Mouse (Mus musculus) colon, adult 2 months (tissue): Measurements from ENCODE around the gene Rnf208. TPM values are rescaled to one million over a fixed set of nuclear protein-coding genes. Genes with fewer than 3 reads are reported as not detected.

Source experiments
- polyA plus RNA-seq: library from polyadenylated mRNA; depleted of rRNA; stranded (reverse); fragments of >200 nt; gene quantifications from 2 replicates; pipeline ENCODE4 v1.2.3, GENCODE M21; 2012; rRNA removed

The Rnf208 gene
- polyA plus RNA-seq = 17.8 and 19.3 TPM in 2 replicates

DNA sequence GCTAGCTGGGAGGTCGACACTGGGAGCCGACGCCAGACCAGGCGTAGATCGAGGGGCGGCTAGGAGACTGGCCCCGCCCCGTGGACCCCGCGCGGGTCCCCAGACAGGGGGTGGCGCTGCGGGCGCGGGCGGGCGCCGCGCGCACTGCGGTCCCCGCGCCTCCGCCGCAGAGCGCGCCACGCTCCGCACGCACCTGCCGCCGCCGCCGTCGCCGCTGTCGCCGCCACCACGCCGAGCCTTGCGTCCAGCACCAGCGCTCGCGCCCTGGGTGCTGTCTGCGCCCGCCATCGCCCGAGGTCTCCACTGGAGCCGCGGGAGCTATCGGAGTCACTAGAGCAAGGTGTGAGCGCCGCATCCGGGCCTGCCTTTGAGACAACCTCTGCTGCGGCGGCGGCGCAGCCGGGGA, at the start of gene Rnf208, which contains the start of gene Cysrt1:
TSS of gene Rnf208 (plus strand) at position 155 of the 406 bp plus-strand sequence.
TSS of gene Cysrt1 (minus strand) at position 352 of the 406 bp plus-strand sequence.

DNA sequence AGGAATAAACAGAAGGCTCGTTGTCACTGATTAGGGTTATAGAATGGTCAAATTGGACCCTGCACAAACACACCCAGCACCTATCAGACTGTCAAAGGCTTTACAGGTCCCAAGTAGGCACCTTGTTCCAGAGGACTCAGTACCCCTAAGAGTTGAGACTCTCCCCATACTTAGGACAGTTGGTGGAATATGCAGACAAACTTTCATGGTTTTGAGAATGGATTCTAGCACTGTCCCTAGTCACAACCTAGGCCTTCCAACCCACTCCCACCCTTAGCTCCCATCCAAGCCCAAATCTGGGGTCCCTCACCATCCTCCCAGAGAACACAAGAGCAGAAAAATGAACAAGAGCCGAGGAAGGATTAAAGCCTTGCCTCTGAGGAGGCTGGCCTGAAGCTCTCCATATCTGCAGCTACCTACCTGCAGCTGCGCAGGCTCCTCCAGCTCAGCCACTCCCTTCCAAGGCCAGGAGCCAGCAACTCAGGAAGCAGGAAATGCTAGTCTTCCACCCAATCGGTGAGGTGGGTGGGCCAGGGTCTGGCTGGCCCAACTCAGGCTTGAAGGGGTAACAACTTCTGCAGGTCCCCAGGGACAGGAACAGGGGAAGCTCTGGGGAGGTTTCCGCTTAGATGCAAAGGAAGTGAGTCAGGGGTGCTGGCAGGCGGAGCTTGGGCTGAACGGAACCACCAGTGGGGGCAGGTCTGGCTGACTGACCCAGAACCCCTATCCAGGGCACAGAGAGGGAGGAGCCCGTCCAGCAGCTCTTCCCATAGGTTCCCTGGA, 45.7 kb upstream of the Rnf208 start, which contains the start of gene Tor4a:
TSS of gene Tor4a (minus strand) at position 715 of the 783 bp plus-strand sequence.

DNA sequence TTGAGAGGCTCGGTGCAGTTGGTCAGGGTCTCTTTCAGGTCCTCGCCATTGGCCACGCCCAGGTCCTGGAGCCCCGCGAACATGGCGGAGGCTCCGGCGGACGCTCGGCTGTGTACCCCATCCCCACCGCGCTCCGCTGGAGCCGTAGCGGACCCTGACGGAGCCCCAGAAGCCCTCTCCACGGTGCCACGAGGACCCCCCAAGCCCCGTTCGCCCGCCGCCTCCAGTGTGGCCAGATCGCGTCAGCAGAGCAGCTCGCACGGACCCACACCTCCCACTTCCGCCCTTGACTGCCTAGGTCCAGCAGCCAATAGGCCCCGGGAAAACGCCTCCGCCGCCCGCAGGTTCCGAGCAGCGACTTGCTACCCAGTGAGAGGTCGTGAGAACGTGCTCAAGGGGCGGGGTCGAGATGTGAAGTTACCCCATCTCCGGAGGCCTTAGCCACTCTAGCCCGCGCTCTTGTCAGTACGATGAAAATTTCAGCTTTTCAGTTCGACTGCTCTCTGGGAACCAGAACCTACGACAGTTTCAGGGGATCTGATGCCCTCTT, 30.9 kb upstream of the Rnf208 start, which contains the start of gene Nelfb:
TSS of gene Nelfb (minus strand) at position 369 of the 550 bp plus-strand sequence.

DNA sequence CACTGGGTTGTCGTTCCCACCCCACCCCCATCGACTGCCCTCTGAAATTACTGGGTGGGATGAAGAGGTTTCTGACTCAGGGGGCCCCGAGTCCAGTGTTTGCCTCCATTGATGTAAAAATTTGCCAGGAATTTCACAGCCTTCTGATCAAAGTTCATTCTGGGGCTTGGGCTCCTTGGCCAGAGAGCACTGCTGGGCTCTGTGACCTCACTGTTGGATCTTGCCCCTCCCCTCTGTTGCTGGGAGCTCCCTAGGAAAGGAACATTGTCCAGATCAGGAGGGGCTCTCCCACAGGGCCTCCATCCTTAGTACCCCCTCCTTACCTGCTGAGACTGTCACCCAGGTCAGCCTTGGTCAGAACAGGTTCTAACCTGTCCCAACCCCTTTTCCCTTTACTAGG, 27.6 kb upstream of the Rnf208 start, which contains the start of gene Stpg3:
TSS of gene Stpg3 (minus strand) at position 194 of the 400 bp plus-strand sequence.

DNA sequence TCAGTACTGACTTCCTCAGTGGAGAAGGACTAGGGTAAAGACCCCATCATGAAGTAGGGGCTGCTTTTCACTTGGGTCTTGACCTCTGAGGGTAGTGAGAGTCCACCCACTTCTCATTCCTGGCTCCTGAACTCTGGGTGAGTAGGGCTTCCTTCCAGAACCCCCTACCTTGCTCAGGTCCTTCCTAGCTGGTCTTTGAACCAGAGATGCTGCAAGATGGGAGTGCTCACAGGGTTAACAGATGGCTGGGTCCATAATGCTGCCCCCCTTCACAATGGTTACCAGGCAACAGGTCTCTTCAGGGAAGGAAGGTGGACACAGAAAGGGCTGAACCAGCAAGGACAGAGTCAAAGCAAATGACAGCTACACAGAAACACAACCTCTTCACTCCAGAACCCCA, 23.6 kb upstream of the Rnf208 start, which contains the start of gene Fam166a:
TSS of gene Fam166a (plus strand) at position 301 of the 400 bp plus-strand sequence.

DNA sequence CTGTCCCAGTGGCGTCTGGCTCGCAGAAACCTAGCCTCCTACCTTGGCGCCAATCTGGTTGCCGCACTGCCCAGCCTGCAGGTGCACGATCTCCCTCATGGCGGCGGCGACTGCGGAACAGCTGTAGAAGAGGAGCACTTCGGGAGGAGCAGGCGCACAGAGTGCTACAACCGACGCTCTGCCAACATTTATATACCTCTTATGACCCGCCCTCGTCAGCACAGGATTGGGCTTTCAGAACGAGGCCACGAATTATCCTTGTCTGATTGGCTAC, 17.6 kb upstream of the Rnf208 start, which contains the start of gene Tubb4b:
TSS of gene Tubb4b (minus strand) at position 211 of the 274 bp plus-strand sequence.

DNA sequence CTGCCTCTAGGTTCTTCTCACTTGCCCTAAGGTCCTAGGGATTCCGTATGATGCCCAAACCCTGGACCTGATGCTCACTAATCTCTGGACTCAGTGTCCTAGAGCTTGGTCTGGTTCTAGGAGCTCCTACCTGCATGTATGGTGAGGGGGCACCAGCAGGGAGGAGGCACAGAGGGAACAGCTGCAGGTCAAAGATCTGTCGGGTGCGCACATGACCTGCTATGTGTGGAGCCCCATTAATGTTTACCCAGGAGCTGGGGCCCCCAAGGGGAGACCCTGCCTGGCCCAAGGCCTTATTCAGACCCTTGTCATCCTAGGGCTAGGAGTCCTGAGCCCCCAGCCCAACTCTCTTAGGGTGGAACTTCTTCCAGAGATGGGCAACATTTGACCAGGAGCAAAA, 8.0 kb upstream of the Rnf208 start, which contains the start of gene Slc34a3:
TSS of gene Slc34a3 (minus strand) at position 315 of the 400 bp plus-strand sequence.

DNA sequence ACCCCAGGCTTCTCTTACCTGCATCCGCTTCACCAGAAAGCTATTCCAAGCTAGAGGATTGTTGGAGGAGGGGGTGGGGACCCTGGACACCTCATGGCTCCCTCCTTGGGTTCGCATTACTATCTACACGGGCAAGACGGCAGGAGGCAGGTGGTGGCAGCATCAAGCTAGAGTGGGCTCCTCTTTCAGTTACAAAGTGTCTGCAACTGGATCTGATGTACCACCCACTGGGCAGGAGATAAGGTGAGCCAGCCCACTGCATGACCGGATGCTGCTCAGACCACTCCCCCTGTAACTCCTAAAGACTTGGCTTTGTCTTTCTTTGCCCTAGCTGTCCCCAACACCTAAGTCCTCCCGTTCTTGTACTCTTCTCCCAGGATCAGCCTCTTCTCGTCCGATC, 5.4 kb upstream of the Rnf208 start, which contains the start of gene Rnf224:
TSS of gene Rnf224 (minus strand) at position 174 of the 400 bp plus-strand sequence.

DNA sequence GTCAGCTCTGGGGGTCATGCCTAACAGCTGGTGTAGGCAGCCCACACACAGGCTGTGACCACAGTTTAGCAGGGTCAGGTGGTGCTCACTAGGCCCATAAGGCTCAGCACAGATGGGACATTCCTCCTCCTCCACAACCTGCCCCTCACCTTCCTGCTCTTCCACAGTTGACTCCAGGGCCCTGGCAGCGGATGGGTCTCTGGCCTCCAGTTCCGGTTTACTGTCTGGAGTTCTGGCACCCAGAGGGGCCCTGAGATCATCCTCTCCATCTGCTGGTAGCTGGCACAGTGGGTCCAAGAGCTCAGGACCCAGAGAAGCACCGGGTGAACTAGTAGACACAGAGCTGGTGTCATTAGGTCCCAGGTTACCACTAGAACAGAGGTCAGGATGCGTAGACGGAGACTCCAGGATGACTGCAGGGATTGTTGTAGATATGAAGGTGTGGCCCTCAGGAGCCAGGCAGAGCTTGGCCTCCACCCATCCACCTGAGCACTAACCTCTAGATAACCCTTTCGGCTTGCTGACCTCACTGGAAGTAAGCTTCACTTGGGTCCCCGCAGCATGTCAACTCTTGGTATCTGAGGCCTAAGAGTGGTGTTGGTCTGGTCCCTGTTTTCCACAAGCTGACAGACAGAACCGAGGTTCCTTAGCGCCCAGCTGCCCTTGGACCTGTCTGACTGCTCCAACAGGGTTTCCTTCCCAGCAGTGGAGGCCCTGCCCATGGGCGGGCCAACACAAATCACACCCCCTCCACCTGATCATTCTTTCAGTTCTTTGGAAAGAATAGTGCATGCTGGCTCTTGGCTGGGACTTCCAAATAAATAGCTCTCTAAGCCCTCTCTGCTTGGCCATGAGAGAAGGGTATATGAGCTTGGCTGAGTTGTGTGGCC, 4.4 kb downstream of the Rnf208 start, which contains the start of gene AL732309.1:
TSS of gene AL732309.1 (minus strand) at position 681 of the 890 bp plus-strand sequence.

DNA sequence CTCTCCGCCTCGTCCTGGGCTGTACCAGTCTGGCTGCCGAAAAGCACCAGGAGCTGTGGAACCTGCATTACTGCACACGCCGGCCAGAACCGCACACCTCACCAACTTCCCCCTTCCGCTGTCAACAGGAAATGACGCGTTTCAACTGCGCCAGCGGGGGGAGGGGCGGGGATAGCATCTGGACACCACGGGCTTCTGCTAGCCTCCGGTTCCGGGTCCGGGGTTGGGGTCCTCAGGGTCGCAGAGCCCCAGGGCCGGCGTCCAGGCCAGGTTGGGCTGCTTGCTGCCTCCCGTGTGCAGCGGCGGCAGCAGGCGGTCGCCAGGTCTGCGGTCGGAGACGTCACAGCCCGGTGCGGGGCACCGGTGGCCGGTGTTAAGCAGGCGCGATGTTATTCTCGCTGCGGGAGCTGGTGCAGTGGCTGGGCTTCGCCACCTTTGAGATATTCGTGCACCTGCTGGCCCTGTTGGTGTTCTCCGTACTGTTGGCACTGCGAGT, 13.3 kb downstream of the Rnf208 start, which contains the start of gene Tmem203:
TSS of gene Tmem203 (plus strand) at position 156 of the 496 bp plus-strand sequence.

DNA sequence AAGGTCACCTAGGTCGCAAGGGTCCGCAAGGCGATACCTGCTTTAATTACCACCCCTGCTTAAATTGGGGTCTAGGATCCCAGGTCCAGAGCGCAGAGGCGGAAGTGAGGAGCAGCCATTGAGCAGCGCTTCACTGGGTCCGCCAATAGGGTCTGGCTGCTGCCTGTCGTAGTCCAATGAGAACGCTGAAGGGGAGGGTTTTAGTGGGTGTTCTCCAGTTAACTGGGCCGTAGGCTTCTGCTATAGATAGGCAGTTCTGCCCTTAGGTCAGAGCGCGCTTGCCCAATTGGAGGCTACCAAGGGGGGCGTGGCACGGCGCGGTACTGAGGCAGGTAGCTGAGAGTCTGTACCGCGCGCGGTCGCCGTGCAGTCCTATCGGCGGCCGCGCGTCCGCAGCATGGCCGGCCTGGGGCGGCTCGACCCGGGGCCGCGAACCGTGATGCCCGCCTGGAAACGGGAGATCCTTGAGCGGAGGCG, 20.3 kb downstream of the Rnf208 start, which contains the start of gene Tprn:
TSS of gene Tprn (plus strand) at position 328 of the 477 bp plus-strand sequence.

DNA sequence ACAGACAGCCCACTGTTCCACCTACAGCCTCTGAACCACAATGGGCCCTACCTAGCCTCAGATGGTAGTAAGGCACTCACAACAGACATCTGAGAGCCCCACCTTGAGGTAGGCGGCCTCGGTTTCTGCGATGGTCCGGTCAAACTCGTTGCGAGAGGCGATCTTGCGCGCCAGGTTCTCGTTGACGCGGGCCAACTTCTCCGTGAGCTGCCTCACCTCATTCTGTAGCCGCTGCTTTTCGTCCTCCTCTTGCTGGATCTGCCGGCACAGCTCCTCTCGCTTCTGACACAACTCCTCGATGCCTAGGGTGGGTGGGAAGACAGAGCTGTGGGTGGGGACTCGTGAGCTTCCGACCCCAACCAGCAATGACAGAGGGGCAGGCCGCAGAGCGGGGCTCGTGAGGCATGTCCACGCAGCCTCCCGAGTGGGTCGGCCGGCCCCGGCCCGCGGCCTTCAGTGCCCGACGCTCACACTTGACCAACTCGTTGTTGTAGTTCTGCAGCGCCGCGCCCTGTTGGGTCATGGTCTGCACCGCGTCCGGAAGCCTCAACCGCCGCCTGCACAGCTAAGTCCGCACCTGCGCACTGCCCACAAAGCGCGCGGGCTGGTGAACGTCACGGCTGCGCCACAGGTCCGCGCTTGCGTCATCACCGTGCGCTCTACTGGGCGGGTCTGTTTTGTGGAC, 29.9 kb downstream of the Rnf208 start, which contains the start of the genes Ssna1 and Anapc2:
TSS of gene Ssna1 (minus strand) at position 612 of the 685 bp plus-strand sequence.
TSS of gene Anapc2 (plus strand) at position 652 of the 685 bp plus-strand sequence.

DNA sequence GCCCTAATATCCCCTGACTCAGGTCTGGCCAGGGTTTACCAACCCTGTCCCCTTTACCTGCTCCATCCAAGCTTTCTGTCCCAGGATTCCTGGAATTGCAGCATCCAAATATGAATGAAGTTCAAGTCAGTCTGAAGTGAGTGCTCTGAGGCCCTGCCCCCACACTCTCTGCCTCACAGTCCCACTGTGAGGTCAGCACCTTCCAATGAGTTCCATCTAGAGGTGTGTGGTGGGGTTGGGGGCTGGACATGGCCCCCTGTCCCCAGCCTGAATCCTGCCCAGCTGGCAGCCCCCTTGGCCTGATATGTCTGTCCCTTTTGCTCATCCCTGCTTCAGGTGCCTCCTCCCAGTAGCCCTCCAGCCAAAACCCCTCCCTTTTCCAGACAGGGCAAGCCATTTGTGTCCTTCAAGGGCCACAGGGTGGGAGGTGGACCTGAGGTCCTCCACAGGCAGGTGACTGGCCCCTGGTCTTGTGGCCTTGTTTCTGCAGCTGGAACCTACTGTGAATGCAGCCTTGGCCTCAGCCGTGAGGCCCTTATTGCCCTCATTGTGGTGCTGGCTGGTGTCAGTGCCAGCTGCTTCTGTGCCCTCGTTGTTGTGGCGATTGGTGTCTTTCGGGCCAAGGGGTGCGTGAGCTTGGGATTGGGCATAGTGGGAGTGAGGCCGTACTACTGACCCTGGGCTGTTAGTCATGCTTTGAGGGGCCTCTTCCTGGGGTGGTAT, 46.0 kb downstream of the Rnf208 start, which contains the start of gene Tmem210:
TSS of gene Tmem210 (plus strand) at position 219 of the 723 bp plus-strand sequence.

DNA sequence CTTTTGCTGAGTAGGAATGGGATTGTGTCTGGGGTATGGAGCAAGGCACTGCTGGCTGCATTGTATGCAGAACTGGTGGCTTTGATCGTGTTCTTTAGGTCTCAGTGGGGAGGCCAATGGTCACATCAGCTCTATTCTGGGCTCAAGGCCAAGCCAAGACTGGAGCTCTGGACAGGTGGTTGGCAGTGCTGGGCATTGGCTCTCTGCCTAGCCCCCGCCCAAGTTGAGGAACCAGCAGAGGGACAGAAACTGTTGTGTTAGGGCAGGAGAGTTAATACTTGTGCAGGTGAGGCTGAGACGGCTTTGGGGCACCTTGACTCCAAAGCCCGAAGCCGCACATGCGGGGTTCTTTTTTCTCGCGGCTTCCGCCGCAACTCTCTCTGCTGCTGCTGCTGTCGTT, 47.6 kb downstream of the Rnf208 start, which contains the start of gene Lrrc26:
TSS of gene Lrrc26 (plus strand) at position 265 of the 400 bp plus-strand sequence.

Other genes with a start within 250 kb of the Rnf208 start
- gene Nsmf, start 187.9 kb upstream of the Rnf208 start, polyA plus RNA-seq = 234 and 268 TPM in 2 replicates
- 240 and 325 TPM in 2 replicates for gene Entpd8, start 162.0 kb upstream of the Rnf208 start, polyA plus RNA-seq
- 82.7 and 117 TPM in 2 replicates for gene Noxa1, start 147.1 kb upstream of the Rnf208 start, polyA plus RNA-seq
- 38.5 and 40.0 TPM in 2 replicates for gene Nrarp, start 61.5 kb upstream of the Rnf208 start, polyA plus RNA-seq
- 73.5 and 77.4 TPM in 2 replicates for gene Tor4a, start 45.4 kb upstream of the Rnf208 start, polyA plus RNA-seq
- 58.5 and 62.9 TPM in 2 replicates for gene Nelfb, start 30.8 kb upstream of the Rnf208 start, polyA plus RNA-seq
- gene Stpg3, start 27.6 kb upstream of the Rnf208 start, polyA plus RNA-seq = 0.19 TPM in 1 of 2 replicates, not detected in the other
- 0.10 TPM in 1 of 2 replicates, not detected in the other for gene Fam166a, start 23.5 kb upstream of the Rnf208 start, polyA plus RNA-seq
- 680 and 930 TPM in 2 replicates for gene Tubb4b, start 17.6 kb upstream of the Rnf208 start, polyA plus RNA-seq
- gene Slc34a3, start 7.9 kb upstream of the Rnf208 start, polyA plus RNA-seq = 0.06 TPM in 1 of 2 replicates, not detected in the other
- not detected in 2 replicates for gene Rnf224, start 5.5 kb upstream of the Rnf208 start, polyA plus RNA-seq
- gene Cysrt1, start 197 bp downstream of the Rnf208 start, polyA plus RNA-seq = 0.41 TPM in 1 of 2 replicates, not detected in the other
- gene AL732309.1, start 4.6 kb downstream of the Rnf208 start, polyA plus RNA-seq = 26.9 and 28.8 TPM in 2 replicates
- gene Tmem203, start 13.2 kb downstream of the Rnf208 start, polyA plus RNA-seq = 39.1 and 59.2 TPM in 2 replicates
- 194 and 199 TPM in 2 replicates for gene Tprn, start 20.4 kb downstream of the Rnf208 start, polyA plus RNA-seq
- gene Ssna1, start 30.2 kb downstream of the Rnf208 start, polyA plus RNA-seq = 68.4 and 69.1 TPM in 2 replicates
- 80.9 and 85.4 TPM in 2 replicates for gene Anapc2, start 30.2 kb downstream of the Rnf208 start, polyA plus RNA-seq
- gene Tmem210, start 45.9 kb downstream of the Rnf208 start, polyA plus RNA-seq = not detected in 2 replicates
- gene Lrrc26, start 47.7 kb downstream of the Rnf208 start, polyA plus RNA-seq = 197 and 281 TPM in 2 replicates
- 1.5 TPM in 2 replicates for gene Grin1, start 76.9 kb downstream of the Rnf208 start, polyA plus RNA-seq
- 15.6 and 17.3 TPM in 2 replicates for gene Man1b1, start 90.1 kb downstream of the Rnf208 start, polyA plus RNA-seq
- 37.3 and 38.5 TPM in 2 replicates for gene Dpp7, start 114.1 kb downstream of the Rnf208 start, polyA plus RNA-seq
- 53.2 and 76.3 TPM in 2 replicates for gene Uap1l1, start 123.4 kb downstream of the Rnf208 start, polyA plus RNA-seq
- 24.4 and 27.1 TPM in 2 replicates for gene Sapcd2, start 130.1 kb downstream of the Rnf208 start, polyA plus RNA-seq
- 66.7 and 73.6 TPM in 2 replicates for gene Entpd2, start 153.6 kb downstream of the Rnf208 start, polyA plus RNA-seq
- gene Npdc1, start 157.1 kb downstream of the Rnf208 start, polyA plus RNA-seq = 246 and 266 TPM in 2 replicates
- gene Fut7, start 181.0 kb downstream of the Rnf208 start, polyA plus RNA-seq = 0.19 and 0.25 TPM in 2 replicates
- gene Abca2, start 186.4 kb downstream of the Rnf208 start, polyA plus RNA-seq = 19.3 and 24.9 TPM in 2 replicates
- 1.6 and 2.1 TPM in 2 replicates for gene Clic3, start 214.6 kb downstream of the Rnf208 start, polyA plus RNA-seq
- 66.2 and 79.3 TPM in 2 replicates for gene Paxx, start 218.8 kb downstream of the Rnf208 start, polyA plus RNA-seq
- gene Ptgds, start 227.8 kb downstream of the Rnf208 start, polyA plus RNA-seq = 0.21 and 0.37 TPM in 2 replicates